Mouse (Mus musculus) forebrain, embryonic 15.5 days (tissue): ENCODE results near the gene Tekt3. TPM values are rescaled to one million over a fixed set of nuclear protein-coding genes. Genes with fewer than 3 reads are reported as not detected.

Experiments
- ATAC-seq: fragments of 200-750 bp; cut with Nextera tagmentation; replicated peaks from 2 replicates; pipeline ENCODE4 v1.8.0; 2017; ENCODE audit warnings: mild to moderate bottlenecking, moderate TSS enrichment, moderate library complexity
- H3K27ac ChIP-seq: fragments of 300-500 bp; sonication (generic); replicated peaks from 2 replicates; pipeline ENCODE4 v1.5.1; 2015; ENCODE audit warnings: mild to moderate bottlenecking, inconsistent platforms
- H3K27me3 ChIP-seq: fragments of 300-500 bp; sonication (generic); 2 replicates; pipeline ENCODE4 v1.6.1; 2015; ENCODE audit warnings: inconsistent platforms
- H3K36me3 ChIP-seq: fragments of 300-500 bp; sonication (generic); 2 replicates; pipeline ENCODE4 v1.6.1; 2015; ENCODE audit warnings: mild to moderate bottlenecking, inconsistent platforms
- H3K4me1 ChIP-seq: fragments of 300-500 bp; sonication (generic); 2 replicates; pipeline ENCODE4 v1.6.1; 2015; ENCODE audit warnings: inconsistent platforms
- H3K4me2 ChIP-seq: fragments of 300-500 bp; sonication (generic); replicated peaks from 2 replicates; pipeline ENCODE4 v1.6.1; 2015; ENCODE audit warnings: mild to moderate bottlenecking, inconsistent platforms
- H3K4me3 ChIP-seq: fragments of 300-500 bp; sonication (generic); 2 replicates; pipeline ENCODE4 v1.5.1; 2015; ENCODE audit warnings: mild to moderate bottlenecking, inconsistent platforms
- H3K9ac ChIP-seq: fragments of 300-500 bp; sonication (generic); replicated peaks from 2 replicates; pipeline ENCODE4 v1.6.1; 2015; ENCODE audit warnings: mild to moderate bottlenecking, inconsistent platforms
- H3K9me3 ChIP-seq: fragments of 300-500 bp; sonication (generic); 2 replicates; pipeline ENCODE4 v1.6.1; 2016; ENCODE audit warnings: inconsistent platforms
- WGBS: fragments of 180-500 bp; shearing (Covaris S2); methylation state at CpG from one replicate; pipeline ENCODE4 v1.1.7; 2015; ENCODE audit warnings: mixed read lengths; 5-methylcytosine and 5-hydroxymethylcytosine counted together
- polyA plus RNA-seq: library from polyadenylated mRNA; unstranded; fragments of >200 nt; fragmentation: Nextera tagmentation; extraction: Ambion mirVana; gene quantifications from 2 replicates; pipeline ENCODE4 v1.2.1, GENCODE M21; 2015

The Tekt3 gene
- polyA plus RNA-seq, 1 experiment from 2014 or later, result not detected

DNA sequence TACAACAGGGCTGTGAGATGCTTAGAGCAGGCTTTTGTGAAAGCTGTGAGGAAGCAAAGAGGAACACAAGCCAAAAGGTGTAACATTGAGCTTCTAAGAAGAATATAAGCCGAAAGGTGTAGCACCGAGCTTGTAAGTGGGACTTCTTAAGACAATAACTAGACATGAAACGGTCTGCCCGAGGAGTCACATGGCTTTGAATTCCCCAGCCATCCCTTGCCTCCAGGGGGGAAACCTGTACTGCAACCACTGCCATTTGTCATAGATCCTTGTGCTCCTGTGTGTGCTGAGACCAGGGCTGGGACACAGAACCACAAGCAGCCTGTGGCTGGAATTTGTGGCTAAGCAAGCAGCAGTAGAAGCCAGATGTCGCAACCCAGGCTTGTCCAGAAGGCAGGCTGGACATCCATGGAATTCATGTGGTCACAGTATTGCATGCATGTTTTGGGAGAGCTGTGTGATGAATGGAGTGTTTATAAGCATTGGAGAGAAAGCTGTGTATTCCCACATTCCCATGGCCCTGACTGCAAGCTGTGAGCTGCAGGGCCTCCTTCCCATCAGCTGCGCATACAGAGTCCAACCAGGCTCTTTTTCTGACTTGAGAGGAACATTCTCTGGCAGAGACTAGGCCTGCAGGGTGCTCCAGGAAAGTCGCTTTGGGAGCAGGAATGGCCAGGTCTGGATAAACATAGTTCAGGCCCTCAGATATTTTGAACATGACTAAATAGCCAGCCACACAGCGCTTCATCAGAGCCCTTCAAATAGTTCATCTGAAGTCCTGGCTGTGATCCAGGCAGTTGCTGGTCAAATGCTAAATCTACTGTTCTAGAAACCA, 53.6 kb downstream of the Tekt3 start:
- Histone ChIP-seq H3K9me3 (no peaks in the 10 kb centered on the region), H3K4me3 (no peak overlapping the region), H3K36me3 (no peaks in the 10 kb centered on the region), H3K4me1 (no peaks in the 10 kb centered on the region), H3K27me3 (no peaks in the 10 kb centered on the region), H3K27ac (no peak overlapping the region), H3K9ac (no peak overlapping the region), H3K4me2 (no peak overlapping the region)
- WGBS, result 87% methylated on average over 8 of the region's 8 CpGs
- no peak for ATAC-seq

GRCm38 (mm10) chr11:63116652-63117051, 55.2 kb downstream of the Tekt3 start:
- Histone ChIP-seq H3K4me3 (no peak overlapping the region), H3K9ac (no peak overlapping the region), H3K9me3 (no peaks in the 10 kb centered on the region), H3K27ac (no peak overlapping the region), H3K27me3 (no peaks in the 10 kb centered on the region), H3K4me1 (no peaks in the 10 kb centered on the region), H3K36me3 (no peaks in the 10 kb centered on the region), H3K4me2 (no peak overlapping the region)
- WGBS, result 91% methylated on average over 5 of the region's 5 CpGs
- ATAC-seq, result no peak

GRCm38 (mm10) chr11:63117266-63117665, 55.8 kb downstream of the Tekt3 start:
- Histone ChIP-seq H3K4me2 (no peak overlapping the region), H3K4me1 (no peaks in the 10 kb centered on the region), H3K9me3 (no peaks in the 10 kb centered on the region), H3K9ac (no peak overlapping the region), H3K36me3 (no peaks in the 10 kb centered on the region), H3K27me3 (no peaks in the 10 kb centered on the region), H3K27ac (no peak overlapping the region), H3K4me3 (no peak overlapping the region)
- 92% methylated on average over 1 of the region's 1 CpGs for WGBS
- no peak for ATAC-seq

- Histone ChIP-seq H3K4me1 (no peaks in the 10 kb centered on the region), H3K9ac (no peak overlapping the region), H3K27me3 (no peaks in the 10 kb centered on the region), H3K36me3 (no peaks in the 10 kb centered on the region), H3K27ac (no peak overlapping the region), H3K4me3 (no peak overlapping the region), H3K4me2 (no peak overlapping the region), H3K9me3 (no peaks in the 10 kb centered on the region)
- ATAC-seq, result no peak
- 93% methylated on average over 7 of the region's 7 CpGs for WGBS
Observed at GRCm38 (mm10) chr11:63119791-63120190, 58.3 kb downstream of the Tekt3 start.

DNA sequence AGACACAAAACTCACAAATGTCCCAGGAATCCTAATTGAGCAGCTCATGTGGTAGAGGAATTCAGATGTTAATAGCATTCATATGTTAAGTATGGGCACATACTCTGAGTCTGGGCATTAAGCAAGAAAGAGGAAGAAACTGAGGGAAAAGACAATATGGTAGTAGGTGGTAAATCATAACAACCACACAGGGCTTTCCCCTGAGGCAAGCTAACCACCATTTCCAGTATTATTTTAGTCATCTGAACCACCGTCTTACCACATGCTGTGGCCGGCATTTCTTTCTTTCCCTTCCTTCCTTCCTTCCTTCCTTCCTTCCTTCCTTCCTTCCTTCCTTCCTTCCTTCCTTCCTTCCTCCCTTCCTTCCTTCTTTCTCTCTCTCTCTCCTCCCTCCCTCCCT, 60.8 kb downstream of the Tekt3 start:
- Histone ChIP-seq H3K9ac (no peak overlapping the region), H3K4me3 (no peak overlapping the region), H3K9me3 (no peaks in the 10 kb centered on the region), H3K27ac (no peak overlapping the region), H3K36me3 (no peaks in the 10 kb centered on the region), H3K27me3 (no peaks in the 10 kb centered on the region), H3K4me2 (no peak overlapping the region), H3K4me1 (no peaks in the 10 kb centered on the region)
- no peak for ATAC-seq
- WGBS, result 60% methylated on average over 2 of the region's 2 CpGs

DNA sequence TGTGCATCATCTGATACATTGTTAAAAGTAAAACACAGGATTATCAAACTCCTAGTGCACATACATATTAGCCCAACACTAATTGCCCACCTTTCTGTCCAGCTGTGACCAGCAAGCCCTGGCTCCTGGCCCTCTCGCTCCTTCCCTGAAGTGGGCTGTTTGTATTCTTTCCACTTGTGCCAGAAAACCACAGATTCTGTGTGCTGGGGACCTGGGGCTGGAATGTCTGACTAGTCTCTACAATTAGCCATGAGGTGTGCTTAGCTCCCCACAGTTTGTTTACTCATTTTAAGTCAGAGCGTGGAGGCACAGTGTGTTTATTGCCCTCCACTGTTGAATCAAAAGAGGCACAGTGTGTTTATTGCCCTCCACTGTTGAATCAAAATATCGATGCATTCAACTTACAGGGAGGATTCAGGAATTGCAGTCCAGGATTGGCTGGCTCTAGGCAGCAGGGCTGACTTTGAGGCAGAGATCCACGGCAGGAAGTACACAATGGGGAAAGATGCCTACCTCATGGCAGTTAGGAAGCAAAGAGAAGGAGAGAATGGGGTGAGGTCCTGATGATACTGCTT, 61.4 kb downstream of the Tekt3 start:
- H3K4me2 ChIP-seq, result no peak overlapping the region
- H3K27me3 ChIP-seq, result no peaks in the 10 kb centered on the region
- WGBS, result 53% methylated on average over 4 of the region's 4 CpGs

GRCm38 (mm10) chr11:63124316-63124715, 62.9 kb downstream of the Tekt3 start:
- ATAC-seq, result no peak
- Histone ChIP-seq H3K27me3 (peaks cover 6% of the 10 kb centered on the region), H3K4me3 (no peak overlapping the region), H3K4me1 (no peaks in the 10 kb centered on the region), H3K27ac (no peak overlapping the region), H3K9me3 (no peaks in the 10 kb centered on the region), H3K9ac (no peak overlapping the region), H3K4me2 (no peak overlapping the region), H3K36me3 (no peaks in the 10 kb centered on the region)
- 11% methylated on average over 4 of the region's 4 CpGs for WGBS

More for the DNA sequence above, 61.4 kb downstream of the Tekt3 start:
- H3K9ac ChIP-seq, result no peak overlapping the region
- H3K36me3 ChIP-seq, result no peaks in the 10 kb centered on the region
- no peaks in the 10 kb centered on the region for H3K4me1 ChIP-seq
- no peak for ATAC-seq
- H3K27ac ChIP-seq, result no peak overlapping the region
- H3K9me3 ChIP-seq, result no peaks in the 10 kb centered on the region
- no peak overlapping the region for H3K4me3 ChIP-seq

- Histone ChIP-seq H3K9ac (no peak overlapping the region), H3K4me3 (no peak overlapping the region), H3K27me3 (peaks cover 21% of the 10 kb centered on the region), H3K4me2 (no peak overlapping the region), H3K27ac (no peak overlapping the region), H3K36me3 (no peaks in the 10 kb centered on the region), H3K4me1 (peaks cover 6% of the 10 kb centered on the region), H3K9me3 (no peaks in the 10 kb centered on the region)
- 68% methylated on average over 5 of the region's 5 CpGs for WGBS
- ATAC-seq, result no peak
Observed at GRCm38 (mm10) chr11:63125832-63126456, 64.5 kb downstream of the Tekt3 start.

DNA sequence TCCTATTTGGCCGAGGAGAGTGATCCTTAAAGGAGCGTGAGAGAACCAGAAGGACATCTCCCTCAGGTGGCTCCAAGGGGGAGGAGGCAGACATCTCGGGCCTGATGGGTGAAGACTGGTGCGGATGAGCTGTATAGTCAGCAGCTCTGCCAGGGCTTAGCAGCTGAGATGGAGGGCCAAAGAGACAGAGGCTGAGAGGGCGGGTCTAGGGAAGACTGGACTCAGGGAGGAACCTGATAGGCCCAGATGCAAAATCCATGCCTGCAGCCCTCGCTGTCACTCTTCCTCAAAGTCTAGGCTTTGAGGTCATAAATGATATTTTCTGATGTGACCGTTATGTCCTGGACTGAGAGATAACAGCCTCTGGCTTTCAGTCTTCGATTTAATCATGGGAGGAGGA, 65.5 kb downstream of the Tekt3 start:
- peaks cover 31% of the 10 kb centered on the region for H3K27me3 ChIP-seq
- no peak overlapping the region for H3K9ac ChIP-seq
- H3K4me2 ChIP-seq, result no peak overlapping the region
- ATAC-seq, result no peak
- no peak overlapping the region for H3K27ac ChIP-seq
- no peak overlapping the region for H3K4me3 ChIP-seq
- peaks cover 17% of the 10 kb centered on the region for H3K4me1 ChIP-seq
- WGBS, result 85% methylated on average over 8 of the region's 8 CpGs
- H3K36me3 ChIP-seq, result no peaks in the 10 kb centered on the region
- no peaks in the 10 kb centered on the region for H3K9me3 ChIP-seq

GRCm38 (mm10) chr11:63127513-63127912, 66.1 kb downstream of the Tekt3 start:
- Histone ChIP-seq H3K4me2 (no peak overlapping the region), H3K4me1 (peaks cover 22% of the 10 kb centered on the region), H3K4me3 (no peak overlapping the region), H3K36me3 (no peaks in the 10 kb centered on the region), H3K27ac (no peak overlapping the region), H3K9ac (no peak overlapping the region), H3K27me3 (peaks cover 36% of the 10 kb centered on the region), H3K9me3 (no peaks in the 10 kb centered on the region)
- WGBS, result 91% methylated on average over 4 of the region's 4 CpGs
- no peak for ATAC-seq

- Histone ChIP-seq H3K27me3 (peaks cover 48% of the 10 kb centered on the region), H3K9me3 (no peaks in the 10 kb centered on the region)
- 70% methylated on average over 2 of the region's 2 CpGs for WGBS
Observed at GRCm38 (mm10) chr11:63128784-63129183, 67.3 kb downstream of the Tekt3 start, which contains the start of gene Pmp22. Gene Pmp22, plus strand, starts transcription at chr11:63128982.

DNA sequence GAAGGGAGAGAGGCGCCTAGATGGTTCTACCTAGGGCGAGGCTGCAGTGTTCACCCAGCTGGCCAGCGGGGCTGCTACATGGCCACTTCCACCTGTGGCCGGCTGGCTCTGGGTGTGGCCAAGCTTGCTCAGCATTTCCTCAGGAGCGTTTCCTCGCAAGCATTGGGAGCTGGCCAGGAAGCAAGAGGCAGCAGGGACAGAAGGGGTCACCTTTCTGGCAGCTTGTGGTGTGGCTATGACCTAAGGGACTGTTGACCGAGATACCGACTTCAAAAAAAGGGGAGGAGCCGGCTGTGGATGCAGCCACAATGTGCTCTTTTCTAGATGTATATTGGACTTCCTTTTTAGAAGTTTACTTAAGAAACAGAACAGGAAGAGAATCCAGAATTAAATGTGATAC, 67.9 kb downstream of the Tekt3 start:
- no peak overlapping the region for H3K4me3 ChIP-seq
- peaks cover 29% of the 10 kb centered on the region for H3K4me1 ChIP-seq
- no peaks in the 10 kb centered on the region for H3K36me3 ChIP-seq
- H3K27me3 ChIP-seq, result peaks cover 54% of the 10 kb centered on the region
- H3K4me2 ChIP-seq, result no peak overlapping the region
- H3K27ac ChIP-seq, result no peak overlapping the region
- WGBS, result 54% methylated on average over 9 of the region's 9 CpGs
- no peak for ATAC-seq
- no peaks in the 10 kb centered on the region for H3K9me3 ChIP-seq
- no peak overlapping the region for H3K9ac ChIP-seq

More at GRCm38 (mm10) chr11:63128784-63129183, 67.3 kb downstream of the Tekt3 start, which contains the start of gene Pmp22:
- H3K27ac ChIP-seq, result no peak within 1 kb of the TSS
- no peak within 1 kb of the TSS for H3K9ac ChIP-seq
- no peak within 1 kb of the TSS for H3K4me3 ChIP-seq
- ATAC-seq, result no peak
- H3K4me2 ChIP-seq, result no peak within 1 kb of the TSS
- no peaks in the 10 kb centered on the region for H3K36me3 ChIP-seq
- H3K4me1 ChIP-seq, result peaks cover 29% of the 10 kb centered on the region
